Mouse (Mus musculus): ENCODE results near the gene Mas1. TPM values are rescaled to one million over a fixed set of nuclear protein-coding genes. Genes with fewer than 3 reads are reported as not detected.

Mas1 gene
- polyA plus RNA-seq, 1 experiment from 2014 or later: 0.28 TPM

DNA sequence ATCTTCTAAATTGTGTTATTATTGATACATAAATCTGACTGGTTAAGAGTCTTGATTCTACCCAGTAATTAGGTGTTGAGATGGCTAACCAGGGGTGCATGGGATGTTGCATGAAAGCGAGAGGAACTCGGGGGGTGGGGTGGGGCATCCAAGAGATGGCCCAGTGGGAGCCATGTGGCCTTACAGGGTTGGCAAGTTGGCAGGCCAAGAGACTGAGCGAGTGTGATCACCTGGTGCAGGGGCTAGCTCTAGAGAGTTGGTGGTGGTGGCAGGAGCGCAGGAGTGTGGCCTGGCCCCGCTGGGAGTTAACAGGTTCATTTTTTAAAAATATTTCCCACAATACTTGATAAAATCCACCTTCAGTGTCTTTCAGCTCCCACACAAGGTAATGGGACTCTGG is 29.7 kb upstream of the Mas1 start:
- no peak for DNase-seq
- WGBS (ENCODE audit: insufficient replicate concordance): 87% methylated on average over 5 of the region's 5 CpGs
- H3K9ac ChIP-seq (replicated peaks): no peak overlapping the region
- H3K36me3 ChIP-seq (replicated peaks; ENCODE audit: insufficient read depth, low read length): peaks cover 17% of the 10 kb centered on the region
- H3K27ac ChIP-seq (ENCODE audit: low read depth): no peak overlapping the region
- no peaks in the 10 kb centered on the region for H3K4me1 ChIP-seq (ENCODE audit: insufficient read depth)
- H3K4me2 ChIP-seq (ENCODE audit: low read depth, low read length): no peak overlapping the region
- ATAC-seq: no peak
- H3K27me3 ChIP-seq (ENCODE audit: insufficient read depth, low read length): no peaks in the 10 kb centered on the region
- TF ChIP-seq CTCF (IDR thresholded peaks at IDR 0.05; ENCODE audit: low read depth): no peak
- no peak for TF ChIP-seq EP300 (IDR thresholded peaks at IDR 0.05; ENCODE audit: low read depth)
- H3K4me3 ChIP-seq (ENCODE audit: low read depth, low read length): no peak overlapping the region
- H3K9me3 ChIP-seq (ENCODE audit: low read length): no peaks in the 10 kb centered on the region

DNA sequence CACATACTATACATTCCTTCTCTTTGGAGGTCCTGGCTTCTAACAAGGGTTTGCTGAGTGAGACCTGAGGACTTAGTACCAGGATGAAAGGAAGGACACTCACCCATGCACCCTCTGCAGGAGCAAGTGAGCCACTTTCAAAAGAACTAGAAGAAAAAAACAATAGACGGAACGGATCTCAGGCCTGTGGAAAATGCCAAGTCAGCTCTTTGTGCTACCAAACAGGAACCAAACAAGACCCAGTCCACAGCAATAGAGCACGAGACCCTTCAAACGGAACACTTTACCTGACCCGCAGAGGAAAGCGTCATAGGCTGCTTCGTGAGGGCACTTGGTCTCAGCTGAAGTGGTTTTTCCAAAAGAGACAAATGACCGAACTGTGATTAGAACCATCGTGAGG is 24.1 kb upstream of the Mas1 start:
- ATAC-seq (no peak), DNase-seq (no peak)
- no peak overlapping the region for H3K9ac ChIP-seq (replicated peaks)
- TF ChIP-seq CTCF (IDR thresholded peaks at IDR 0.05; ENCODE audit: low read depth) (no peak), EP300 (IDR thresholded peaks at IDR 0.05; ENCODE audit: low read depth) (no peak)
- no peaks in the 10 kb centered on the region for H3K27me3 ChIP-seq (ENCODE audit: insufficient read depth, low read length)
- H3K27ac ChIP-seq (ENCODE audit: low read depth): no peak overlapping the region
- H3K4me3 ChIP-seq (ENCODE audit: low read depth, low read length): no peak overlapping the region
- H3K9me3 ChIP-seq (ENCODE audit: low read length): no peaks in the 10 kb centered on the region
- H3K4me2 ChIP-seq (ENCODE audit: low read depth, low read length): no peak overlapping the region
- 86% methylated on average over 9 of the region's 9 CpGs for WGBS (ENCODE audit: insufficient replicate concordance)
- no peaks in the 10 kb centered on the region for H3K4me1 ChIP-seq (ENCODE audit: insufficient read depth)
- H3K36me3 ChIP-seq (replicated peaks; ENCODE audit: insufficient read depth, low read length): peaks cover 13% of the 10 kb centered on the region

DNA sequence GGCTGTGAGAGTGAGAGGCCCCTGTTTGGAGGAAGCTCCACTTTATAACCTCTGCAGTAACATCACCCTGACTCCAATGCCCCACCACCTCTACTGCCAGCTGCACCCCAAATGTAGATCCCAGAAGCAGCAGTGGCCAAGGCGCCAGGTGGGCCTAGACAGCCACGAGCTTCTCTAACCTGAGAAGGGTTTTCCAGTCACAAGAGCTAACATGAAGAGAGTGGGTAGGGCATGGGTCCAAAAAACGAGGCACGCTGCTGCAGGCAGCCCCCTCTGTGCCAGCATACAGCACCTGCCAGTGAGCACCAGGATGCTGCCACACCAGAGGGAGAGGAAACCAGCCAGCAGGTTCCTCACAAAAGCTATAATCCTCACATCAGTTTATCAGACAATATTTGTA is 23.1 kb upstream of the Mas1 start:
- 87% methylated on average over 4 of the region's 4 CpGs for WGBS (ENCODE audit: insufficient replicate concordance)
- Histone ChIP-seq H3K4me1 (ENCODE audit: insufficient read depth) (no peaks in the 10 kb centered on the region), H3K27ac (ENCODE audit: low read depth) (no peak overlapping the region), H3K4me3 (ENCODE audit: low read depth, low read length) (no peak overlapping the region), H3K27me3 (ENCODE audit: insufficient read depth, low read length) (no peaks in the 10 kb centered on the region), H3K4me2 (ENCODE audit: low read depth, low read length) (no peak overlapping the region), H3K9ac (replicated peaks) (no peak overlapping the region), H3K9me3 (ENCODE audit: low read length) (no peaks in the 10 kb centered on the region), H3K36me3 (replicated peaks; ENCODE audit: insufficient read depth, low read length) (peaks cover 12% of the 10 kb centered on the region)
- DNase-seq (no peak), ATAC-seq (no peak)
- no peak for TF ChIP-seq EP300 (IDR thresholded peaks at IDR 0.05; ENCODE audit: low read depth)

DNA sequence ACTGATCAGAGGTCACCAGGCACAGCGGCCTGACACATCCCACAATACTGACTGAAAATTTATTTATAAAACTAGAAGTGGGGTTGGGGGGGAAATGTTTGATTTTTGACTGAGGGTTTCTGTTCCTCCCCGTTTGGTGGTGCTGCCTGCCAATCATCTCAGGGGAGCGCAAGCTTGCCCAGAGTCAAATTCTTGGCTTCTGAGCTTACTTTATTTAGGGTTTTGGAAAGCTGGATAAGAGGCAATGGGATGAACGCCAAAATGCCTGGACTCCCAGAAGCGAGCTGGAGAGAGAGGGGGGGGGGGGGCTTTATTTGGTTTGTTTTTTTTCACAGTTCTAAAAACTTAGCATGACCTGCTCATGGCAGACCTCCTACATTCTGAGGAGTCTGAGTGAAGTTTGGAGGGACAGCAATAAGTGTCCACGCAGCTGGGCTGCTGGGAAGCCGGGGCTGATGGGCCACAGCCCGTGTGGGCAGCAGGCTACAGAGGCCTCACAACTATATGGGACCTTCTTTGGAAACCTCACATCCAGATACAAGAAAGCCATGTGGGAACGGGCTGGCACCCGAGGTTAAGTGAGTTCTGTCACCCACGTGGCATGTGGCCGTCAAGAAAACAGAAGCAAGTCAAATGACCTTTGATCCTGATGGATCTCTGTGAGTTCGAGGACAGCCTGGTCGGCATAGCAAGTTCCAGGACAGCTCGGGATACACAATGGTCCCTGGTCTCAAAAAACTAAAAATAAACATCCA is 19.3 kb upstream of the Mas1 start:
- ATAC-seq: no peak
- Histone ChIP-seq H3K27me3 (ENCODE audit: insufficient read depth, low read length) (no peaks in the 10 kb centered on the region), H3K27ac (ENCODE audit: low read depth) (no peak overlapping the region), H3K4me2 (ENCODE audit: low read depth, low read length) (no peak overlapping the region), H3K36me3 (replicated peaks; ENCODE audit: insufficient read depth, low read length) (no peaks in the 10 kb centered on the region; the same call in 1 of the 2 replicates), H3K4me3 (ENCODE audit: low read depth, low read length) (no peak overlapping the region), H3K4me1 (ENCODE audit: insufficient read depth) (no peaks in the 10 kb centered on the region), H3K9me3 (ENCODE audit: low read length) (no peaks in the 10 kb centered on the region), H3K9ac (replicated peaks) (no peak overlapping the region)
- DNase-seq: no peak
- no peak for TF ChIP-seq EP300 (IDR thresholded peaks at IDR 0.05; ENCODE audit: low read depth)
- TF ChIP-seq CTCF (IDR thresholded peaks at IDR 0.05; ENCODE audit: low read depth): no peak
- 71% methylated on average over 15 of the region's 15 CpGs for WGBS (ENCODE audit: insufficient replicate concordance)

DNA sequence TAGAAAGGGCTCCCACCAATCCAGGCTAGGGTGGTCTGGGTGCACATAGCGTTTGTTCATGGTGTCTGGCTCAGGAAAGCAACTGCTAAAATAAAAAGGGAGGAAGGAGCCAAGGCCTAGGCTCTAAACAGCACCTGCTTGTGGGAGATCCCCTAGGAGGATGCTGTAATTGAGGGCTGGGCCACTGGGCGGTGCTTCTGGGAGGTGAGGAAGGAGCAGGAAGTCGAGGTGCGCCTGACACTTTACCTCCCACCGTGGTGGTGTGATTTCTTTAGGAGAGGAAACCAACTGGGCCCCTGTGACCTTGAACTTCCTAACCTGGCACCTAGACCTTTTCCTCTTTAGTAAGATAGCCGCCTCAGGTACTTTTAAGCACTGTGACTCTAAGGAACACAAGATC is 18.7 kb upstream of the Mas1 start:
- H3K36me3 ChIP-seq (replicated peaks; ENCODE audit: insufficient read depth, low read length): no peaks in the 10 kb centered on the region
- DNase-seq: no peak
- no peaks in the 10 kb centered on the region for H3K27me3 ChIP-seq (ENCODE audit: insufficient read depth, low read length)
- H3K27ac ChIP-seq (ENCODE audit: low read depth): no peak overlapping the region
- H3K4me1 ChIP-seq (ENCODE audit: insufficient read depth): no peaks in the 10 kb centered on the region
- H3K9me3 ChIP-seq (ENCODE audit: low read length): no peaks in the 10 kb centered on the region
- 47% methylated on average over 6 of the region's 6 CpGs for WGBS (ENCODE audit: insufficient replicate concordance)
- no peak overlapping the region for H3K4me3 ChIP-seq (ENCODE audit: low read depth, low read length)
- TF ChIP-seq EP300 (IDR thresholded peaks at IDR 0.05; ENCODE audit: low read depth) (no peak), CTCF (IDR thresholded peaks at IDR 0.05; ENCODE audit: low read depth) (no peak)
- no peak overlapping the region for H3K4me2 ChIP-seq (ENCODE audit: low read depth, low read length)
- no peak for ATAC-seq
- no peak overlapping the region for H3K9ac ChIP-seq (replicated peaks)

DNA sequence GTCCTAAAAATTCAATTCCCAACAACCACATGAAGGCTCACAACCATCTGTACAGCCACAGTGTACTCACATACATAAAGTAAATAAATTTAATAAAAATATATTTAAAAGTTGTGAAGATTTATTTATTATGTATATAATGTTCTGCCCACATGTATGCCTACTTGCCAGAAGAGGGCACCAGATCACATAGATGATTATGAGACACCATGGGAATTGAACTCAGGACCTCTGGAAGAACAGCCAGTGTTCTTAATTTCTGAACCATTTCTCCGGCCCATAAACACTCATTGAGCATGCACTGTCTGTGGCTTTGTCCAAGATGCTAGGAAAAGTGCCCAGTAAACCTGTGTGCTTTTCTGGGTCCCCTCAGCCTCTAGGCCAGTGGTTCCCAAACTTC is 13.3 kb upstream of the Mas1 start:
- no peak for DNase-seq
- Histone ChIP-seq H3K4me1 (ENCODE audit: insufficient read depth) (no peaks in the 10 kb centered on the region), H3K27me3 (ENCODE audit: insufficient read depth, low read length) (peaks cover 5% of the 10 kb centered on the region; the same call in 1 of the 2 replicates), H3K27ac (ENCODE audit: low read depth) (no peak overlapping the region), H3K36me3 (replicated peaks; ENCODE audit: insufficient read depth, low read length) (no peaks in the 10 kb centered on the region), H3K9me3 (ENCODE audit: low read length) (no peaks in the 10 kb centered on the region), H3K4me3 (ENCODE audit: low read depth, low read length) (no peak overlapping the region), H3K9ac (replicated peaks) (no peak overlapping the region), H3K4me2 (ENCODE audit: low read depth, low read length) (no peak overlapping the region)
- ATAC-seq: no peak
- WGBS (ENCODE audit: insufficient replicate concordance): 68% methylated on average over 1 of the region's 1 CpGs
- no peak for TF ChIP-seq EP300 (IDR thresholded peaks at IDR 0.05; ENCODE audit: low read depth)
- peak; percentile 36 for TF ChIP-seq CTCF (IDR thresholded peaks at IDR 0.05; ENCODE audit: low read depth)

Data from liver, postnatal 0 days (tissue).